Mouse (Mus musculus) forebrain, embryonic 14.5 days (tissue): ENCODE data around the gene Cdh4. TPM values are rescaled to one million over a fixed set of nuclear protein-coding genes. Genes with fewer than 3 reads are reported as not detected.

Experiments used
- ATAC-seq: fragments of 200-750 bp; cut with Nextera tagmentation; 2 replicates; pipeline ENCODE4 v1.8.0; 2017; ENCODE audit warnings: mild to moderate bottlenecking, moderate library complexity
- DNase-seq: peaks from one replicate; pipeline ENCODE4 v3.0.0-alpha.2; 2015; ENCODE audit warnings: low spot score
- H3K27ac ChIP-seq: fragments of 300-500 bp; sonication (generic); 2 replicates; pipeline ENCODE4 v1.5.1; 2014; ENCODE audit warnings: low read depth, mild to moderate bottlenecking, control low read depth, low read length, moderate library complexity
- H3K27me3 ChIP-seq: fragments of 300-500 bp; sonication (generic); replicated peaks from 2 replicates; pipeline ENCODE4 v1.6.1; 2014; ENCODE audit warnings: low read length, control low read depth, mixed read lengths; ENCODE audit not compliant: control insufficient read depth, insufficient read depth
- H3K36me3 ChIP-seq: fragments of 300-500 bp; sonication (generic); 2 replicates; pipeline ENCODE4 v1.6.1; 2014; ENCODE audit warnings: low read length, control low read depth; ENCODE audit not compliant: control insufficient read depth, insufficient read depth
- H3K4me1 ChIP-seq: fragments of 300-500 bp; sonication (generic); 2 replicates; pipeline ENCODE4 v1.6.1; 2014; ENCODE audit warnings: antibody characterized with exemption, low read length, control low read depth; ENCODE audit not compliant: control insufficient read depth, insufficient read depth
- H3K4me2 ChIP-seq: fragments of 300-500 bp; sonication (generic); 2 replicates; pipeline ENCODE4 v1.6.1; 2014; ENCODE audit warnings: mild to moderate bottlenecking, control low read depth, low read length
- H3K4me3 ChIP-seq: fragments of 300-500 bp; sonication (generic); 2 replicates; pipeline ENCODE4 v1.5.1; 2014; ENCODE audit warnings: low read depth, low read length, control low read depth
- H3K9ac ChIP-seq: fragments of 300-500 bp; sonication (generic); 2 replicates; pipeline ENCODE4 v1.6.1; 2014; ENCODE audit warnings: mild to moderate bottlenecking, low read length, control low read depth, moderate library complexity
- H3K9me3 ChIP-seq: fragments of 300-500 bp; sonication (generic); replicated peaks from 2 replicates; pipeline ENCODE4 v1.6.1; 2016; ENCODE audit warnings: low read length, control low read depth, mixed read lengths; ENCODE audit not compliant: control insufficient read depth
- WGBS: fragments of 180-500 bp; shearing (Covaris S2); extraction: QIAGEN DNeasy Blood & Tissue Kit; methylation state at CpG from one replicate; pipeline ENCODE4 v1.1.7; 2014; 5-methylcytosine and 5-hydroxymethylcytosine counted together
- polyA plus RNA-seq: library from polyadenylated mRNA; unstranded; fragments of >200 nt; fragmentation: Nextera tagmentation; extraction: Ambion mirVana; gene quantifications from 2 replicates; pipeline ENCODE4 v1.2.1, GENCODE M21; 2014

Gene Cdh4
- polyA plus RNA-seq, 1 experiment from 2014 or later, result 35.0 TPM

DNA sequence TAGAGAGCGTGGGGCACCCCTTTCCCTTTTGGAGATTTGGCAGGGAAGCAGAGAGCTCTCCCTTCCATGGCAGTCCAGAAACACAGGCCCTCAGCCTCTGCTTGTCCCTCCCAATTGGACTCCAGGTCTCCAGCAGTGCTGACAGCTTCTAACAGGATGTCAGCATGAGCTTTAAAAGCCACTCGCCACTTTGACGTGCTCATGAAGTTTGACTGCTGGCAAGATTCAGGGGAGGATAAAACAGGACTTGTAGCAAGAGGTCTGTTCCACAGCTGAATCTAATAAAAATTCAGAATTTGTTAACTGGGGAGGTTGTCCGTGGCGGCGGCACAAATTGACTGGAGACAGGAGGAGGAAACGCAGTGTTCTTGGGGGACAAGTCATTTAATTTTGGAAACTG, 358.8 kb downstream of the Cdh4 start:
- Histone ChIP-seq H3K4me3 (no peak overlapping the region), H3K27me3 (no peaks in the 10 kb centered on the region), H3K27ac (no peak overlapping the region), H3K9ac (no peak overlapping the region), H3K4me1 (peaks cover 9% of the 10 kb centered on the region), H3K4me2 (no peak overlapping the region), H3K36me3 (no peaks in the 10 kb centered on the region), H3K9me3 (no peaks in the 10 kb centered on the region)
- DNase-seq (no peak), ATAC-seq (no peak)
- 84% methylated on average over 7 of the region's 7 CpGs for WGBS

GRCm38 (mm10) chr2:179802411-179802810, 360.2 kb downstream of the Cdh4 start:
- no peak for ATAC-seq

GRCm38 (mm10) chr2:179811086-179811485, 368.9 kb downstream of the Cdh4 start:
- ATAC-seq (no peak), DNase-seq (no peak)
- Histone ChIP-seq H3K27ac (no peak overlapping the region), H3K4me1 (no peaks in the 10 kb centered on the region), H3K4me3 (no peak overlapping the region), H3K36me3 (no peaks in the 10 kb centered on the region), H3K9me3 (no peaks in the 10 kb centered on the region), H3K27me3 (no peaks in the 10 kb centered on the region), H3K4me2 (no peak overlapping the region), H3K9ac (no peak overlapping the region)
- WGBS, result 75% methylated on average over 5 of the region's 5 CpGs

More at GRCm38 (mm10) chr2:179802411-179802810, 360.2 kb downstream of the Cdh4 start:
- Histone ChIP-seq H3K36me3 (no peaks in the 10 kb centered on the region), H3K27ac (no peak overlapping the region), H3K9ac (no peak overlapping the region), H3K27me3 (no peaks in the 10 kb centered on the region), H3K4me1 (peaks cover 9% of the 10 kb centered on the region), H3K4me3 (no peak overlapping the region), H3K4me2 (no peak overlapping the region), H3K9me3 (no peaks in the 10 kb centered on the region)
- no peak for DNase-seq
- WGBS, result 93% methylated on average over 1 of the region's 1 CpGs

DNA sequence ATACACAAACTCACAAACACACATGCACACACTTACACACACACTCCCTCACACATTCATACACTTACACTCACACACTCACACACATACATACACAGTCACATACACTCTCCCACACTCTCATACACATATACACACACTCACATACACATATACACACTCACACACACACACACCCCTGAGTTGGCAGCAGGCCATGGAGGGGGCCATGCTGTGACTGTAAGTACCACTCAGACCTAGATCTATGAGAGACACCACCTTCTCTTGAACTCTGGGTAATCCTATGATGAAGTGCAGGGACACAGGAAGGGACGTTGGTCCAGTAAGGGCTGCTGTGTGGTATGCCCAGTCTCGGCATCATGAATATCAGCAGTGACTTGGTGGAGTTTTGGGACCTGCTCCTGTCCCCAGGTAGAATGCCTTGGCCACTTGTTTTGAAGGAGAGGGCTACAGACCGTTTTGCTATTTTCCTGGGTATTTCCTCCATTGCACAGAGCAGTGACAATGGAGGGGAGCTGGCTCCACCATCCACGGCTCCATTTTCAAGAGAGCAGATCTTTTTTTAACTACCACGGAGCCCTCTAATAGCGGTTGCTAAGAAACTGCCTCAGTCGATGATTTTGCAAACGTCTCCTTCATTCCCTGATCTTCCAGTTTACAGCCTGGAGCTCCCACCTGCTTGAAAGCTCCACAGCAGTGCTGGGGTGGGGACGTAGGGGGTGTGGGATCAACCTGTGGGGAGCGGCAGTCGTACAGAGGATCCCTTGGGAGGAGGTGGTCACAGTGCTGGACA, 371.0 kb downstream of the Cdh4 start:
- Histone ChIP-seq H3K4me2 (no peak overlapping the region), H3K27ac (no peak overlapping the region), H3K9me3 (no peaks in the 10 kb centered on the region), H3K9ac (no peak overlapping the region), H3K4me1 (no peaks in the 10 kb centered on the region), H3K36me3 (no peaks in the 10 kb centered on the region), H3K4me3 (no peak overlapping the region), H3K27me3 (no peaks in the 10 kb centered on the region)
- no peak for ATAC-seq
- no peak for DNase-seq
- WGBS, result 70% methylated on average over 11 of the region's 11 CpGs

DNA sequence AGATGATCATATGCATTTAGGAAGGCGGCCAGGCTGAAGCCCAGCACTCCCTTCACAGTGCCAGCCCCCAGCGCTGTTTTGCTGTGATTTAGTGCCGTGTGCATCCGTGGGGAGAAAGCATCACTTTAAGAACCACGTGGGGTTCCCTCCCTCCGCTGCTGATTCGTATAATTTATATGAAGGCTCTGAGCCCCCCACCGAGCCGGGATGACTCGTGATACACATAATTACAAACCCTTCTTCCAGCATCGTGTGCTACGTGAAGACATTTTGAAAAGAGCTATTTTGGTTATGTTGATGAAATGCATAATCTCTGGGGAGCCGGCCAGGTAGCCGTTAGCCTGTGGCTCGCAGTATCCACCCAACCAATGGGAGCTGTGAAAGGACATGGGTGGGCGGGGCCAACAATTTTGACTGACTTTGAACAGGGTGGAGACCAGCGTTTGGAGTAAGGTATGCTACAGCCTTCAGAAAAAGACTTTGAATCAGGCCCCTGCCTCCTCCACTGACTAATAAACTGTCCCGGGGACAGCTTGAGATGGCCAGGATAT, 382.6 kb downstream of the Cdh4 start:
- WGBS, result 29% methylated on average over 18 of the region's 18 CpGs

GRCm38 (mm10) chr2:179828968-179829367, 386.7 kb downstream of the Cdh4 start:
- 90% methylated on average over 6 of the region's 6 CpGs for WGBS
- DNase-seq (no peak), ATAC-seq (no peak)

More for the DNA sequence above, 382.6 kb downstream of the Cdh4 start:
- ATAC-seq (peak; percentile 76), DNase-seq (peak; percentile 81)
- Histone ChIP-seq H3K27me3 (no peaks in the 10 kb centered on the region), H3K9me3 (no peaks in the 10 kb centered on the region), H3K4me3 (no peak overlapping the region), H3K36me3 (no peaks in the 10 kb centered on the region), H3K9ac (0 out of 2 replicates have a peak overlapping the region, but pooled peaks have one; percentile 21), H3K27ac (no peak overlapping the region; the same call in 1 of the 2 replicates), H3K4me2 (peak overlapping the region; percentile 28; the same call in 1 of the 2 replicates), H3K4me1 (peaks cover 3% of the 10 kb centered on the region; the same call in 1 of the 2 replicates)

GRCm38 (mm10) chr2:179829972-179830371, 387.7 kb downstream of the Cdh4 start:
- no peaks in the 10 kb centered on the region for H3K9me3 ChIP-seq
- H3K4me2 ChIP-seq, result no peak overlapping the region
- H3K9ac ChIP-seq, result no peak overlapping the region
- WGBS, result 24% methylated on average over 6 of the region's 6 CpGs
- H3K27me3 ChIP-seq, result no peaks in the 10 kb centered on the region
- peaks cover 3% of the 10 kb centered on the region; the same call in 1 of the 2 replicates for H3K4me1 ChIP-seq
- no peak overlapping the region for H3K27ac ChIP-seq
- H3K36me3 ChIP-seq, result no peaks in the 10 kb centered on the region
- DNase-seq (no peak), ATAC-seq (no peak)
- no peak overlapping the region for H3K4me3 ChIP-seq

More at GRCm38 (mm10) chr2:179828968-179829367, 386.7 kb downstream of the Cdh4 start:
- Histone ChIP-seq H3K4me3 (no peak overlapping the region), H3K27ac (no peak overlapping the region), H3K27me3 (no peaks in the 10 kb centered on the region), H3K4me1 (peaks cover 3% of the 10 kb centered on the region; the same call in 1 of the 2 replicates), H3K4me2 (no peak overlapping the region), H3K36me3 (no peaks in the 10 kb centered on the region), H3K9me3 (no peaks in the 10 kb centered on the region), H3K9ac (no peak overlapping the region)

DNA sequence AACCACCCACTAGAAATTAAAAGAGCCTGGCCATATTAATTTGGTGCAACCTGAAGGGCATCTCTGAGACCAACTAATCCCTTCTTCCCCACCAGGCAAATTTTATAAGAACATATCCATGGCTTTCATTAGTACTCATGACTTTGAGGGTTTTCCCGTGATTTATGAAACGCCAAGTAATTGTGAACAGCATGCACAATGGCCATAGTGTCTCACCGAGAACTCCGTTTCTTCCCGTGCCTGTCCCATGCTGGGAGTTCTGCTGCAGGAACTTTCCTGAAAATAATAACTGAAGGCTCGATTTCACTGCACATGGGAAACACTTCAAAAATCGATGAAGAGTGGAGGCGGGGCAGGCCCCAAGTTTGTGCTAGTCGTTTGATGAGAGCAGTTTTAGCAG, 392.7 kb downstream of the Cdh4 start:
- DNase-seq, result no peak
- WGBS, result 52% methylated on average over 9 of the region's 9 CpGs

DNA sequence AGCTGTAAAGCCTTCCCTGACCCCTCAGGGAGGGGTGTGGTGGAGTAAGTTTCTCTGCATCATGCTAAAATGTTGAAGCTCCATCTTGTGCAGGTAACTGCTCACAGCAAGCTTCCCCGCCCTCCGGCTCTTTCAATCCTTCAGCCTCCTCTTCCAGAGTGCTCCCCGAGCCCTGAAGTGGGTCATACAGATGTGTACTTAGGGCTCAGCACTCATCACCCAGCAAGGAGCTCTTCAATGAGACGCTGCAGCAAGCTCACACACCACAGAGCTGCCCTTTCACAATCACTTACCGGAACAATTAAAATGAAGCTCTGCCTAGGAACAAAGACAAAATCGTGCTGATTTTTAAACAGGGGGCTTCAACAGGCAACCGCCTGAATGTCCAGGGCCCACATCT, 393.3 kb downstream of the Cdh4 start:
- H3K9ac ChIP-seq, result no peak overlapping the region
- DNase-seq (no peak), ATAC-seq (no peak)
- H3K27me3 ChIP-seq, result no peaks in the 10 kb centered on the region
- no peaks in the 10 kb centered on the region for H3K9me3 ChIP-seq
- H3K4me2 ChIP-seq, result no peak overlapping the region
- no peak overlapping the region for H3K27ac ChIP-seq
- no peaks in the 10 kb centered on the region for H3K4me1 ChIP-seq
- H3K4me3 ChIP-seq, result no peak overlapping the region
- H3K36me3 ChIP-seq, result no peaks in the 10 kb centered on the region
- 38% methylated on average over 7 of the region's 7 CpGs for WGBS

More for the DNA sequence above, 392.7 kb downstream of the Cdh4 start:
- no peak for ATAC-seq
- H3K27me3 ChIP-seq, result no peaks in the 10 kb centered on the region
- H3K4me1 ChIP-seq, result no peaks in the 10 kb centered on the region
- H3K9ac ChIP-seq, result no peak overlapping the region
- H3K27ac ChIP-seq, result no peak overlapping the region
- H3K4me2 ChIP-seq, result no peak overlapping the region
- no peaks in the 10 kb centered on the region for H3K36me3 ChIP-seq
- no peaks in the 10 kb centered on the region for H3K9me3 ChIP-seq
- H3K4me3 ChIP-seq, result no peak overlapping the region
